Mouse (Mus musculus): ENCODE measurements around the gene Vmn2r111.
A peak's percentile ranks its signal among the peaks of the same experiment; 100 is the strongest.
"Not testable (repeated sequence)": the region's sequence is repeated elsewhere in the genome, so short reads cannot be mapped to it uniquely, and the experiment has no call there.

The Vmn2r111 gene

GRCm38 (mm10) chr17:22573382-22573781, at the start of gene Vmn2r111:
Gene Vmn2r111, minus strand, starts transcription at chr17:22573482.
- DNase-seq (ENCODE audit: low read depth, low spot score): not testable (repeated sequence)

DNA sequence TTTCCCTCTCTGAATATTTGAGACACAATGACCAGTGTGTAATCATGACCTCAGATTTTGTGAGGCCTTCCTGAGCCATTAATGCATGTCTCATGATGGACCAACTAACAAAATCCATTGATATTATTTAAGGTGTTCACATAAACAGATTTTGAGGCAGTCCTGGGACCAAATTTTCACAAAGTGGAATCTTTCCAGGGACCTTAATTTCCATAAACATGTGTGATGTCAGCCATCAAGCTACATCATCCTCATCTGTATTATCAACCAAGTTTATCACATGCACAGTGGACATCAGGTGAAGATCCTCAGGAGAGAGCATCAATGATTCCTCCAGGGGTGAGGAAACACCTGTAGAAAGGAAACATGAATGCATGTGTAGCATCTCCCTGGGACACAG, 27.4 kb upstream of the Vmn2r111 start, which contains the start of gene Vmn2r112:
Gene Vmn2r112, plus strand, starts transcription at position 301 of the 400 bp plus-strand sequence.
- DNase-seq (ENCODE audit: low read depth, low spot score): not testable (repeated sequence)

DNA sequence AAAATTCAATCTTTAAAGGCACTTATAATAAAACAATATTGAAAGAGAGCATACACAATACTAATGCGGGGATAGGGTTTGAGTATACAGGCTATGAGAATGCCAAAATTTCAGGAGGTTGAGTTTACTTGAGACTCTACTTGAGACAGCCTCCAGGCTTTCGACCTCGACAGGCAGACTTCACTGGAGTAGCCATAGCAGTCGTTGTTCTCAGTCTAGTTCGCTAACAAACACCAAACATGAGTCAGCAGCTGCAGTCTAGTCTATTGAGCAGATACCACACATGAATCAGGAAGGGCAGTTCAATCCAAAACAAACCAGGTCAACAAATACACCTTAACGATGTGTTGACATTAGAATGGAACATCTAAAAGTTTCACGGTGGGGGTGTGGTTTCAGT, 52.8 kb downstream of the Vmn2r111 start:
- peak; percentile 47 for DNase-seq (ENCODE audit: low read depth, low spot score)

DNA sequence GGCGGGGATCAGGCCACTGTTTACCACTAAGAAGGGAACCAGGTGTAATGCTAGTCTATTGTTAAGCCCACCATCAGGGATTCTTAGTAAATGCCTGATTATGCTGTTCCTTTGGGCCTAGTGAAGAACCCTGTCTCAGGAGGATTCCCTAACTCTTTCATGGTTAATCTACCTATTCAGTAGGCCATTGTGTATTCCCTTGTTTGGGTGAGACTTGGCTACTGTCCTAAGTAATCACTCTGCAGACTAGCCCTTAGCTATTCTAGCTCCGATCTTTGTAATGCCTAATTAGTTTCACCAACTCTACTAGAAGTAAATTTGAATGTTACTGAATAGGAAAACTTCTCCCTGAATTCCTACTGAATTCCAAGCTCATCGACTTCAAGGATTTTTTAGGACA, 53.2 kb downstream of the Vmn2r111 start:
- peak; percentile 84 for DNase-seq (ENCODE audit: low read depth, low spot score)

- peak; percentile 40 for DNase-seq (ENCODE audit: low read depth, low spot score)
Observed at GRCm38 (mm10) chr17:22497120-22497519, 76.2 kb downstream of the Vmn2r111 start.

Data from R1 (cell line).